Mouse (Mus musculus) gastrocnemius, postnatal 25 days (tissue): ENCODE results near the gene Zfand4. TPM values are rescaled to one million over a fixed set of nuclear protein-coding genes. Genes with fewer than 3 reads are reported as not detected.
"Not testable (repeated sequence)": the region's sequence is repeated elsewhere in the genome, so short reads cannot be mapped to it uniquely, and the experiment has no call there.

Experiments used
- DNase-seq: peaks from one replicate; pipeline ENCODE4 v3.0.0; 2022
- total RNA-seq, 2 experiments: library from RNA; stranded (reverse); gene quantifications; 1 replicate in 1 of 2; 2 replicates in 1 of 2; pipeline ENCODE4 v1.2.3; 2021

Gene Zfand4
- total RNA-seq, 2 experiments from 2014 or later: 0.51 to 1.1 TPM

- peak; percentile 7 for DNase-seq
These were observed 55.2 kb downstream of the Zfand4 start for GRCm38 (mm10) chr6:116319259-116319658.

DNA sequence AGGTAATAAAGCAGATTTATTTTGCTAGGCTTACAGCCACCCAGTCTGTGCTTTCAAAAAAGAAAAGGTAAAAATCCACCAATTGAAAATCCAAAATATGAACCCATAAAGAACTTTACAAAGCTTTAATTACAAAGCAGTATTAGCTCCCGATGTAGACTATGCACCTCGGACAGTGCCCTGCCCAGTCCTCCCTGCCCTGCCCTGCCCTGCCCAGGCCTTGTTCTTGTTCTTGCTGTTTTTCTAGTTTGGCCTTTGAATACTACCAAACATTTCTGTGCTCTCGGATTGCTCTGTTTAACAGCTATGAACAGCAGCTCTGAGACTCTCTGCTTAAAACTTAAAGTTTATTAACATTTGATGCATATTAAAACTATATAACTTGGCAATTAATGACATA lies 62.6 kb downstream of the Zfand4 start:
- DNase-seq: no peak

DNA sequence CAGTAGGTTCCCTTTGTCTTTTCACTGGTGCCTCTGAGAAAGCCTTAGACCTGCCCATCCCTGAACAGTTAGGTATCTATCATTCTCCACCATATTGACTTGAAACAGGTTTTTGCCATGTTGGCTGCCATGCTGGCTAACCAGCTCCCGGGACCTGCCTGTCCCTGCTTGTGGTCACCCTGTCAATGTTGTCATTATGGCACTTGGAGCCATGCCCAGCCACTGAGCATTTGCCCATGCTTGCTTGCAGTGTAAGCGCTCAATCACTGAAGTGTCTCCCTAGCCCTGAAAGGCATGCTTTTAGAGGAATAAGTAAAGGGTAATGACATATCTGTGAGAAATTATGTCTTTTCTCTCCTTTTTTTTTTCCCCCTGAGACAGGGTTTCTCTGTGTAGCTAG lies 67.4 kb downstream of the Zfand4 start:
- no peak for DNase-seq

DNA sequence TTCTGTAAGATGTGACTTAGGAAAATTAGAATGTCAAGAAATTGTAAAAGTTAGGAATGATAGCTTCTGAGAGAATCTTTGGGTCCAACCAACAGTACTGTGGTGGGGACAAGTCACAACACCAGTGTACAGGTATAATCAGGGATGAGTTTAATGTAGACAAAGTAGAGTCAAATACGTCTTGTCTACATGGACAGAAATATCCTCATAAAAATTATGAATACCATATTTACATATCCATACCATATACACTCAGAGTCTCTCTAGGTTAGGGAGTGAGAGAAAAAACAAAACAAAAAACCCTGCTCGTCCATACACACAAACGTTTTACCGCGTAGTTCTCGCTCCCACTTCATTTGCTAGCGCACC lies 73.4 kb downstream of the Zfand4 start:
- DNase-seq: no peak

DNA sequence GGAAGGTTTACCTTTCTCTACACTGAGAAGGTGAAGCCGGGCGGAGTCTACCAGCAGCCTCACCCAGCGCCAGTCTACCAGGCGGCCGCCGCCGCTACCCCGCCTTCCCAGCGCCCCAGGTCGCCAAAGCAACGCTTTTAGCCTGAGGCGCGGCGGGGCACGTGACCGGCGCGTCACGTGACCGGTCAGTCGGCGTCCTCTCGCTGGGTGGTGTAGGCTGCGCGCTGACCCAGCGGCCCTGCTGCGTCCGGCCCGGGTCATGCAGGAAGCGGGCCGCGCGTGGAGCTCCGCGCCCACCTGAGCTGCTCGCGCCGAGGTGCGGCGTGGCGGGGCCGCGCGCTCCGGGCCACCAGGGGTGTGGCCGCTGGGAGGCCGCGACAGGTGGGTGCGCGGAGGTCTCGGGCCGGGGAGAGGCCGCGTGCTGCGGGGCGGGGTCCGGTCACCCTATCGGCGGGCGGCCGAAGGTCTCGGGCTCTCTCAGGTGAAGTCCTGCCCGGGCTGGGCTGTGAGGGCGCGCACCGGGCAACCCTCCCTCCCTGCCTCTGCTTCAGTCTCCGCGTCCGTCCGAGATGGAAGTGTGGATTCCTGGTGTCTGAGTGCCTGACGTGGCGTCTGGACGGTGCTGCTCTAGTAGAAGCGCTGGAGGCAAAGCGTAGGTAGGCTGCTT lies 73.9 kb downstream of the Zfand4 start, which contains the start of gene March8:
March8 (plus strand) TSS at position 190 of the 667 bp plus-strand sequence.
- peak; percentile 91 for DNase-seq

- no peak for DNase-seq
These were observed 74.5 kb downstream of the Zfand4 start for GRCm38 (mm10) chr6:116338520-116338919.

- no peak for DNase-seq
These were observed 75.1 kb downstream of the Zfand4 start for GRCm38 (mm10) chr6:116339088-116339487.

DNA sequence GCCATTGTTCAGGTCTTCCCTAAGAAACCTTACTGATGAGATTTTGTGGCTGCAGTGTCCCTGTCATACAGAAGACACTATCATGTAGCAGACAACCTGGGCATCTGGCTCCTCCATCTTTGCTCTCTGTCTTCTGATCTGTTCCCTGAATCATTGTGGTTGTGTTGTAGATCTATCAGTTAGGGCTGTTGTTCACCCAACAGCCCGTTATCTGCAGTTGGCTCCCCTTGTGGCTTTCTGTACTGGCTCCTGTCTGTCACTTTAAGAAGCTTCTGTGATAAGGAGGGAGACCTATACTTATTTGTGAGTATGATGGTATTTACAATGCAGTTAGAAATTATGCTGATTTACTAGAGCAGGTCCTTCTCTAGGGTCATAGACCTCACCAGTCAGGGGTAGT lies 76.5 kb downstream of the Zfand4 start:
- DNase-seq: no peak

GRCm38 (mm10) chr6:116347953-116348352 lies 83.9 kb downstream of the Zfand4 start:
- DNase-seq: no peak

DNA sequence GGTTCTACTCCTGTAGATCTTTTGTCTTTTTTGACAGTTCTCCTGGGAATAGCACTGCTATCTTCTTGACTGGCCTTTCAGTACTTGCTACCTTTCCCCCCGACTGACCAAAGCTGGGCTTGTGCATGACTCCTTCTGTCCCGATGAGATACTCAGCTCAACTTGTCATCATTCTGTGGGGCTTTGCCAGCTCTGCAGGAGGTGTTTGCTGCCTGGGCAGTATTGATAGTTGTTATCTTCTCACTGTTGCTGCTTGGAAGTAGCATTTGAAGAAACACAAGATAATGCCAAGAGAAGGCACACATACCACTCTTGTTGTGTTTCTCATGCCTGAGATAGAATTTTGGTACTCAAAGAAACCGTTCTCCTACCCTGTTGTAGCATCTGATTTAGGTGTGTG lies 86.0 kb downstream of the Zfand4 start:
- no peak for DNase-seq

GRCm38 (mm10) chr6:116350643-116351042 lies 86.6 kb downstream of the Zfand4 start:
- no peak for DNase-seq

DNA sequence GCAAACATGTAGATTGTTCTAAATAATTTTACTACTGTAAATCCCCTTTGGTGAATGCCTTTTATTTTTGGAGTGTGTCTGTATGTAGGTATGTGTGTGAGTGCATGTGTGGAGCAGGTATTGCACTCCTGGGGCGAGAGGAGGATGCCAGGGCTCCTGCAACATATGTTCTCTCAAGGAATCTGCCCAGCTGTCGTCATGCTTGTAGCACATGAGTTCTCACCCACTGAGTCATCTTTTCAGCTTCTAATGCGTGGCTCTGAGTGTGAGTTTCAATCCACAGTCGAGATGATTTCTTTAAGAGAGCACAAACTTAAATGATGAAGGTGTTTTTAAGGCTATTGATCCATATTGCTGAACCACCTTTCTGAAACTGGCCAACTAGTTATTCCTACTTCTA lies 87.5 kb downstream of the Zfand4 start:
- DNase-seq: no peak

DNA sequence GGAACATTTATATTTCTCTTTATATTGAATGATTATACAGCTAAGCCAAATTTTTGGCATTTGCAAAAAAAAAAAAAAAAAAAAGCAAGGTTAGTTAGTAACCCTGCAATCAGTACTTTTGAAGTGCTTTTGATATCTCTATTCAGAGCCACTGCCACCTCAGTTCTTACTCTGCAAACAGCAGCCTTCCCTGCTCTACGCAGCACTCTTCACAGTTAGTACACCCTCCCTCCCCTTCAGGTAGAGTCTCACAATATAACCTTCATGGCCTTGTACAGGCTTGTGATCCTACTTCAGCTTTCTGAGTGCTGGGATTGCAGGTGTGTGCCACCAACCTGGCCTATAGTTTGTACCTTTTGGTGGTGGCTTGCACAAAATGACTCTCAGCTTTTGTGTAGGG lies 89.4 kb downstream of the Zfand4 start:
- no peak for DNase-seq

DNA sequence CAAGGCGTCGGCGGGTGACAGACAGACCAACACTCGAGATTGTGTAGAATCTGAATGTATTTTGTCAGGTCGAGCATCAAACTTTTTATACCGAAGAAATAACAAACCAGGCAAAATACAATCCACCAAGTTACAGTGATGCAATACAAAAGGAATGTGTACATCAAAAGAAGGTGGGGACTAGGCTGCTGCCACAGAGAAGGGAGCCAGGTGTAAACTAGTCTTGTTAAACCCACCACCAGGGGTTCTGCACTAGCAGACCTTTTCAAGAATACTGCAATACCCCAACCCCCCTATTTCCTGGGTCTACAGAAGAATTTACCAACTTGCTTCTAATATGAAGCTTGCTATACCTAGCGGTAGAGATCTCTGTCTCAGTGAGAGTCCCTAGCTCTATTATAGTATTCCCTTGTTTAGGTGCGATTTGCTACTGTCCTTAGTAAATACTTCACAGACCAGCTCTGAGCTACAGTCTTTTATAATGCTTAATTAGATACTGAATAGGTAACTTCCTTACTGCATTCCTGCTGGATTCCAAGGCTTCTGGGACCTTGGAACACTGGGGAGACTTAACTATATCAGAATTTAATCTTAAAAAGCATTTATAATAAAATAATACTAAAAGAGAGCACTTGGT lies 92.4 kb downstream of the Zfand4 start:
- not testable (repeated sequence) for DNase-seq

GRCm38 (mm10) chr6:116356948-116357325 lies 92.9 kb downstream of the Zfand4 start:
- DNase-seq: no peak

GRCm38 (mm10) chr6:116358056-116358455 lies 94.0 kb downstream of the Zfand4 start:
- DNase-seq: no peak

DNA sequence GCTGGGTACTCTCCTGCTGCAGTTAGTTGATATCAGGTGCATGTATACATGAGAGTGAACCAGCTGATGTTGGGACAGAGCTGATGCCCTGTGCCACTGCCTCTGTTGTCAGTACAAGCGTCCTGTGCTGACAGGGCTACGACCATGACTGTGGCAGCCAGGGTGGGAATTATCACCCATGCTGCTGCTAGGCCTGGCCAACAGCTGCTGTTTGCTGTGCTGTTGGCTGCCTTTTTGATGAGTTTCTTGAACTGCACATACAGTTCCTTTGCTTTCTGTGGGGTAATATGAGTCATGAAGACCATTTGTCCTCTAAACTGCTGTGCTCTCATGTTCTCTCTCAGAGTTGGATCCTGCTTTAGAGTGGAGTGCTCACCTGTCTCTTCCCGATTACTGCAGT lies 95.2 kb downstream of the Zfand4 start:
- DNase-seq: peak; percentile 29

- DNase-seq: no peak
These were observed 97.4 kb downstream of the Zfand4 start for GRCm38 (mm10) chr6:116361463-116361862.

- no peak for DNase-seq
These were observed 98.0 kb downstream of the Zfand4 start for GRCm38 (mm10) chr6:116361993-116362392.

GRCm38 (mm10) chr6:116367971-116368370 lies 103.9 kb downstream of the Zfand4 start:
- DNase-seq: no peak

- DNase-seq: no peak
These were observed 105.8 kb downstream of the Zfand4 start for GRCm38 (mm10) chr6:116369811-116370210.

DNA sequence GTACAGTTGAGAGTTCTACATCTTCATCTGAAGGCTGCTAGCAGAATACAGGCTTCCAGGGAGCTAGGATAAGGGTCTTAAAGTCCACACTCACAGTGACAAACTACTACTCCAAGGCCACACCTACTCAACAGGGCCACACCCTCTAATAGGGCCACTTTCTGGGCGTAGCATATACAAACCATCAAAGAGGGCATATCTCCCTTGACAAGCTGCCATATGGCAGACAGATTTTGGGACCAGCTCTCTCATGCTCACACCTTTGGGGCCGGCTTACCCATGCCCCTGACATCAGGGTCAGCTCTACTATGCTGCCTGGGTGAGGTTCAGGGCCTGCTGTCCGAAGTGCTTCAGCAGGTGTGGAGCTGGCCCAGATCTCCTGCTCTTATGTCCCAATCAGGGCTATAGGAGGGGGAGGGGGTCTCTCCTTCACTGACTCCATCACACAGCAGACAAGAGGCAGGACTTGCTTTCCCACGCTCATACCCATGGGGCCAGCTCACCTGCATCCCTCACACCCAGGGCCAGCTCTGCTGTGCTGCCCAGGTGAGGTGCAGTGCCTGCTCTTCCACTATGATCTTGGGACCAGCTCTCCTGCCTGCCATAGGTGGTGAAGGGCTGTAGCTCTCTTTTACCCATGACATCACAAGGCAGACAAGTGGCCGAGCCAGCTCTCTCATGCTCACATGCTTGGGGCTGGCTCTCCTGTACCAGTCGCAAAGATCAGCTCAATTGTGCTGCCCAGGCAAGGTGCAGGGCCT lies 106.4 kb downstream of the Zfand4 start:
- no peak for DNase-seq

DNA sequence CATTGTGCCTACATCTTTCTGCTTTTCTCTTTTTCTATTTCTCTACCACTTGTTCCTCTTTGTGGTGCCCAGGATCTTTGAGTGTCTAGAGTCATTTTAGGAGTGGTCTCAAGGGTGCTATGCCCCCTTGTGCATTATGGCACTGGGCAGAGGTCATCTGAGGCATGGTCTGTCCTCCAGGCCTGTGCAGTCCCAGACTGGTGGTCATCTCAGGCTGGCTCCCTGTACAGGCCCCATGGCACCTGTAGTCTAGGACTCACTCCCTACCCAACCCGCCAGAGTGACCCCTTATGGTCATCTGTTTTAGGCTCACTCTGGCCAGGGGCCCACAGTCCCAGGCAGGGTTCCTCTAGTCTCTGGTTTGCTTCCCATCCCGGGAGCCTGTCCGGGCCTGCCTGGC lies 107.5 kb downstream of the Zfand4 start:
- DNase-seq: no peak
